Mouse (Mus musculus) lung, embryonic 14.5 days (tissue): Measurements from ENCODE around the gene Ap1m2. TPM values are rescaled to one million over a fixed set of nuclear protein-coding genes. Genes with fewer than 3 reads are reported as not detected.

Source experiments
- ATAC-seq: fragments of 200-750 bp; cut with Nextera tagmentation; 2 replicates; pipeline ENCODE4 v1.8.0; 2017; ENCODE audit warnings: mild to moderate bottlenecking, moderate TSS enrichment, moderate library complexity; ENCODE audit not compliant: insufficient read depth
- DNase-seq: peaks from one replicate; pipeline ENCODE4 v3.0.0-alpha.2; 2015
- H3K27ac ChIP-seq: fragments of 300-500 bp; sonication (generic); 2 replicates; pipeline ENCODE4 v1.5.1; 2014; ENCODE audit warnings: low read depth, mild to moderate bottlenecking, moderate library complexity
- H3K27me3 ChIP-seq: fragments of 300-500 bp; sonication (generic); 2 replicates; pipeline ENCODE4 v1.6.1; 2014; ENCODE audit warnings: low read length, control low read depth; ENCODE audit not compliant: insufficient read depth
- H3K36me3 ChIP-seq: fragments of 300-500 bp; sonication (generic); 2 replicates; pipeline ENCODE4 v1.6.1; 2014; ENCODE audit warnings: control low read depth; ENCODE audit not compliant: insufficient read depth
- H3K4me1 ChIP-seq: fragments of 300-500 bp; sonication (generic); 2 replicates; pipeline ENCODE4 v1.6.1; 2014; ENCODE audit warnings: antibody characterized with exemption, control low read depth; ENCODE audit not compliant: insufficient read depth
- H3K4me2 ChIP-seq: fragments of 300-500 bp; sonication (generic); 2 replicates; pipeline ENCODE4 v1.6.1; 2014; ENCODE audit warnings: mild to moderate bottlenecking
- H3K4me3 ChIP-seq: fragments of 300-500 bp; sonication (generic); 2 replicates; pipeline ENCODE4 v1.5.1; 2014; ENCODE audit warnings: low read depth, low read length
- H3K9ac ChIP-seq: fragments of 300-500 bp; sonication (generic); 2 replicates; pipeline ENCODE4 v1.6.1; 2014
- H3K9me3 ChIP-seq: fragments of 300-500 bp; sonication (generic); 2 replicates; pipeline ENCODE4 v1.6.1; 2016; ENCODE audit warnings: low read depth, low read length, control low read depth
- CTCF ChIP-seq: IDR thresholded peaks from 2 replicates; pipeline ENCODE4 v1.5.1; 2016; ENCODE audit warnings: antibody characterized with exemption, low read depth
- WGBS: fragments of 180-500 bp; shearing (Covaris S2); extraction: QIAGEN DNeasy Blood & Tissue Kit; methylation state at CpG from one replicate; pipeline ENCODE4 v1.1.7; 2014; 5-methylcytosine and 5-hydroxymethylcytosine counted together
- polyA plus RNA-seq: library from polyadenylated mRNA; unstranded; fragments of >200 nt; fragmentation: Nextera tagmentation; extraction: Ambion mirVana; gene quantifications from 2 replicates; pipeline ENCODE4 v1.2.1, GENCODE M21; 2014

The Ap1m2 gene
- polyA plus RNA-seq, 1 experiment from 2014 or later = 45.7 TPM

DNA sequence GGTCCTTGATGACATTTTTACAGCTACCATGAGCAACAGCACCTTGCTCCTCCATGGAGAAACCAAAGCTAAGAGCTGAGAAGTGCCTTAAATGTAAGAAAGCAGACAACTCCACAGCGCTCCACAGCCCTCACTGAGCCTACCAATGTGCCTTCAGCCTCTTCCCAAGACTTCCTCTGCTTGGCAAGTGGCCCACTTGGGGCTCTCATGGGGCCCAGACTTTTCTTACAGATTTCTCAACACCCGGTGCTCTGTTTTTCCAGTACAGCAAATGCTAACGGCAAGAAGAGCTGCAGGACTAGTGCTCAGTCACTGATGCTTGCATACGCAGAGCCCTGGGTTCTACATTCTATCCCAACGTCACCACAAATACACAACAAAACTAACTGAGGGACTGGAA, 34.4 kb downstream of the Ap1m2 start:
- DNase-seq (peak; percentile 27), ATAC-seq (no peak)
- TF ChIP-seq CTCF = no peak
- no peaks in the 10 kb centered on the region for H3K9me3 ChIP-seq
- no peak overlapping the region for H3K9ac ChIP-seq
- 88% methylated on average over 5 of the region's 5 CpGs for WGBS
- H3K27me3 ChIP-seq = no peaks in the 10 kb centered on the region
- no peak overlapping the region for H3K4me3 ChIP-seq
- no peak overlapping the region for H3K27ac ChIP-seq
- H3K36me3 ChIP-seq = peaks cover 97% of the 10 kb centered on the region
- H3K4me2 ChIP-seq = no peak overlapping the region
- H3K4me1 ChIP-seq = no peaks in the 10 kb centered on the region

- H3K4me1 ChIP-seq = no peaks in the 10 kb centered on the region
- peaks cover 98% of the 10 kb centered on the region for H3K36me3 ChIP-seq
- DNase-seq = no peak
- H3K27me3 ChIP-seq = no peaks in the 10 kb centered on the region
- no peak for TF ChIP-seq CTCF
- no peak overlapping the region for H3K4me2 ChIP-seq
- WGBS = 80% methylated on average over 8 of the region's 8 CpGs
- H3K9me3 ChIP-seq = no peaks in the 10 kb centered on the region
- no peak for ATAC-seq
- H3K4me3 ChIP-seq = no peak overlapping the region
- no peak overlapping the region for H3K27ac ChIP-seq
- no peak overlapping the region for H3K9ac ChIP-seq
Measured at GRCm38 (mm10) chr9:21276307-21276706, 35.8 kb downstream of the Ap1m2 start.

DNA sequence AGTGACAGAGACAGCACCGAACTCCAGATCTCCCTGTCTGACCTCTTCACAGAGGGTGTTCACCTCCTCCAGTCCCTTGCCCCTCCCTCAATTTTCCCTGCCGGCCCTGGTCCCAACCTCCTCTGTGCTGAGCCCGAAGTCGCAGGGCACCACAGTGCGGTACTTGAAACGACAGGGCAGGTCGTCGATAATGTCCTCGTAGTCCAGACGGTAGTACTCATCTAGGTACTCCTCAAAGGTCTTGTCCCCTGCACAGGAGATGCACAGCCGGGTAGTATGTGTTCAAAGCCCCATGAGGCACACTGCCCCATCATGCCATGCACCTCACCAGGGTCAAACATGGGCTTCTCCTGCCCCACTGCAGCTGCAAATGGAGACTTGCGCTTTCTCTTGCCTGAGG, 36.4 kb downstream of the Ap1m2 start:
- Histone ChIP-seq H3K4me3 (no peak overlapping the region), H3K27me3 (no peaks in the 10 kb centered on the region), H3K27ac (no peak overlapping the region), H3K4me1 (no peaks in the 10 kb centered on the region), H3K4me2 (no peak overlapping the region), H3K9ac (no peak overlapping the region), H3K36me3 (peaks cover 98% of the 10 kb centered on the region), H3K9me3 (no peaks in the 10 kb centered on the region)
- no peak for DNase-seq
- WGBS = 80% methylated on average over 12 of the region's 12 CpGs
- TF ChIP-seq CTCF = no peak
- no peak for ATAC-seq

DNA sequence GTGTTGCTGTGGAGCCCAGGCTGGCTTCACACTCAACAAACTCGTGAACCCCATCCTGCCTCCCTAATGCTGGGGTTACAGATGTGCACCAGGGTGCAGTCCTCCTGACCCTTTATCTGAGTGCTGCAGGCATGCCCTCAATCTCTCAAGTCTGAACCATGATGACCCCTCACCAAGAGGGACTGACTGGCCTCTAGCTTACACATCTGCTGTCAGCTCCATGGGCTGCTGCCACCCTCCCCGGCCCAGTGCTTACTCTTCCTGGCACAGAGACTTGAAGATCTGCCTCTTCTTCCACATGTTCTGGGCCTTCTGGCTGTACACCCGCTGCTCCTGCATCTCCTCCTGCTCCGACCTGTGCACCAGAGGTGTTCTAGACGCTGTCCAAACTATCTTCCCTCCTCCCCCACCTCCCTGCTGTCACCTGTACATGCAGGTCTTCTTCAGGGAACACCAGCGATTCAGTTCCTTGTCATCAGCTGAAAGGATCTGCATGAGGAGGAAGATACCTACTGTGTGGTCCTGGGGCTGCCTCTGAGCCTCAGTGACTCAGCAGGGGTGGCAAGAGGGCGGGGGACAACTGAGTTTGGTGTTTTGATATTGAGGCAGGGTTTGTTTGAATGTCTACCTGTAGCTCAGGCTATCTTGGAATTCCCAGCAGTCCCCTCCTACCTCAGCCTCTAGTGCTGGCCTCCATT, 37.0 kb downstream of the Ap1m2 start:
- H3K9me3 ChIP-seq = no peaks in the 10 kb centered on the region
- ATAC-seq (no peak), DNase-seq (no peak)
- TF ChIP-seq CTCF = no peak
- H3K27ac ChIP-seq = no peak overlapping the region
- no peak overlapping the region for H3K4me2 ChIP-seq
- WGBS = 74% methylated on average over 7 of the region's 7 CpGs
- H3K4me1 ChIP-seq = no peaks in the 10 kb centered on the region
- H3K4me3 ChIP-seq = no peak overlapping the region
- no peaks in the 10 kb centered on the region for H3K27me3 ChIP-seq
- H3K36me3 ChIP-seq = peaks cover 98% of the 10 kb centered on the region
- H3K9ac ChIP-seq = no peak overlapping the region

DNA sequence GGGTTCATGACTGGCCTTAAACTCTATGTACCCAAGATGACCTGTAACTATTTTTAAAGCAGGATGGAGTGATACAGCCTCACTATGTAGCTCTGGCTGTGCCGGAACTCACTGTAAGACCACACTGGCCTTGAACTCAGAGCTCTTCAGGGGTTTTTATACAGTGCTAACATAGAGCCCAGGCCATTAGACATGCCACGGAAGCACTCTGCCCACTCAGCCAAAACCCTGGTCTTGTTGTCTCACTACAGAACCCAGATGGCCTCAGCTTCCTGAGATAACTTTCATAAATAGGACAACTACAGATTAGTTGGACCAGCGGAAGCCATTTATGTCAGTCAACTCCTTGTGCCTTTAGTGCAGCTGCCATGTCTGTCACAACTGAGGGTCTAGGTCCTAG, 37.8 kb downstream of the Ap1m2 start:
- Histone ChIP-seq H3K27ac (no peak overlapping the region), H3K4me3 (no peak overlapping the region), H3K9me3 (no peaks in the 10 kb centered on the region), H3K27me3 (no peaks in the 10 kb centered on the region), H3K36me3 (peaks cover 98% of the 10 kb centered on the region), H3K9ac (no peak overlapping the region), H3K4me2 (no peak overlapping the region), H3K4me1 (no peaks in the 10 kb centered on the region)
- WGBS = 86% methylated on average over 3 of the region's 3 CpGs
- TF ChIP-seq CTCF = no peak
- ATAC-seq (no peak), DNase-seq (no peak)

- no peaks in the 10 kb centered on the region for H3K9me3 ChIP-seq
- peaks cover 98% of the 10 kb centered on the region for H3K36me3 ChIP-seq
- H3K4me1 ChIP-seq = no peaks in the 10 kb centered on the region
- H3K27me3 ChIP-seq = no peaks in the 10 kb centered on the region
- WGBS = 54% methylated on average over 7 of the region's 7 CpGs
- no peak for ATAC-seq
- no peak for DNase-seq
- no peak overlapping the region for H3K4me3 ChIP-seq
- no peak overlapping the region for H3K4me2 ChIP-seq
- no peak for TF ChIP-seq CTCF
- H3K27ac ChIP-seq = no peak overlapping the region
- no peak overlapping the region for H3K9ac ChIP-seq
Measured at GRCm38 (mm10) chr9:21273520-21274228, 38.5 kb downstream of the Ap1m2 start.

DNA sequence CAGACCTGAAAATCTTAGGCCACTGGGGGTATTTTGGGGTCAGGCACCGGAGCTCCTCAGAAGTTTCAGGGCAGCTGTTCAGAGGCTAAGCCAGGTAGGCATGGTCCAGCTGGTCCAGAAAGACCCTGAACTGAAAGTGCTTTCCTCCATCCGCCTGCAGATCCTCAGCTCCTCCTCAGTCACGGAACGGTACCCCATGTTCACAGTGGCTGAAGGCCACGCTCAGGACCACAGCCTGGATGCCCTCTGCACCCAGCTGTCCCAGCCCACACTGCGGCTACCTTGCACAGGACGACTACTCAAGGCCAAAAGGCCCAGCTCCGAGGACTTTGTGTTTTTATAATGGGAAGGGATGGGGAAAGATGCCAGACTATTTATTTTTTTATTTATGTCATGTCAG, 39.0 kb downstream of the Ap1m2 start:
- TF ChIP-seq CTCF = no peak
- H3K36me3 ChIP-seq = peaks cover 98% of the 10 kb centered on the region
- no peak overlapping the region for H3K4me3 ChIP-seq
- no peaks in the 10 kb centered on the region for H3K9me3 ChIP-seq
- 72% methylated on average over 8 of the region's 8 CpGs for WGBS
- no peaks in the 10 kb centered on the region for H3K27me3 ChIP-seq
- no peak for DNase-seq
- no peak overlapping the region for H3K27ac ChIP-seq
- no peak overlapping the region for H3K9ac ChIP-seq
- no peaks in the 10 kb centered on the region for H3K4me1 ChIP-seq
- no peak for ATAC-seq
- H3K4me2 ChIP-seq = no peak overlapping the region
